Mouse (Mus musculus) testis, postnatal 14 days (tissue): Measurements from ENCODE around the gene Luzp1.

Source experiments
- DNase-seq: peaks from one replicate; pipeline ENCODE4 v3.0.0; 2021; ENCODE audit warnings: low spot score

Gene Luzp1

GRCm38 (mm10) chr4:136547721-136548120, 78.2 kb downstream of the Luzp1 start:
- no peak for DNase-seq

- peak; percentile 24 for DNase-seq
These were observed 78.8 kb downstream of the Luzp1 start for GRCm38 (mm10) chr4:136548381-136548801.

- no peak for DNase-seq
These were observed 83.5 kb downstream of the Luzp1 start for GRCm38 (mm10) chr4:136553108-136553507.

- DNase-seq = no peak
These were observed 88.1 kb downstream of the Luzp1 start for GRCm38 (mm10) chr4:136557638-136558037.

GRCm38 (mm10) chr4:136559690-136560089, 90.1 kb downstream of the Luzp1 start:
- no peak for DNase-seq

- DNase-seq = no peak
These were observed 90.9 kb downstream of the Luzp1 start for GRCm38 (mm10) chr4:136560270-136560991.

GRCm38 (mm10) chr4:136562755-136563154, 93.2 kb downstream of the Luzp1 start:
- no peak for DNase-seq

GRCm38 (mm10) chr4:136568629-136569028, 99.1 kb downstream of the Luzp1 start:
- DNase-seq = no peak

- no peak for DNase-seq
These were observed 100.4 kb downstream of the Luzp1 start for GRCm38 (mm10) chr4:136569998-136570397.

- DNase-seq = no peak
These were observed 112.3 kb downstream of the Luzp1 start for GRCm38 (mm10) chr4:136581885-136582284.

- no peak for DNase-seq
These were observed 117.8 kb downstream of the Luzp1 start for GRCm38 (mm10) chr4:136587221-136587827.

- DNase-seq = no peak
These were observed 118.4 kb downstream of the Luzp1 start for GRCm38 (mm10) chr4:136588003-136588402.

GRCm38 (mm10) chr4:136592111-136592510, 122.5 kb downstream of the Luzp1 start:
- no peak for DNase-seq

GRCm38 (mm10) chr4:136594006-136594405, 124.4 kb downstream of the Luzp1 start:
- no peak for DNase-seq

GRCm38 (mm10) chr4:136595221-136595620, 125.7 kb downstream of the Luzp1 start:
- DNase-seq = no peak

GRCm38 (mm10) chr4:136598268-136598876, 128.8 kb downstream of the Luzp1 start:
- no peak for DNase-seq

- DNase-seq = no peak
These were observed 130.3 kb downstream of the Luzp1 start for GRCm38 (mm10) chr4:136599869-136600268.

- DNase-seq = no peak
These were observed 131.0 kb downstream of the Luzp1 start for GRCm38 (mm10) chr4:136600536-136600935.

- DNase-seq = peak; percentile 41
These were observed 131.9 kb downstream of the Luzp1 start for GRCm38 (mm10) chr4:136601476-136601875.

GRCm38 (mm10) chr4:136602018-136602554, 132.5 kb downstream of the Luzp1 start:
- peak; percentile 65 for DNase-seq

- DNase-seq = peak; percentile 95
These were observed 133.0 kb downstream of the Luzp1 start, which contains the start of gene Kdm1a for GRCm38 (mm10) chr4:136602568-136602967. Kdm1a (minus strand) TSS chr4:136602723.
